Mouse (Mus musculus) kidney, adult 2 months (tissue): Measurements from ENCODE around the gene Prkar1a. TPM values are rescaled to one million over a fixed set of nuclear protein-coding genes. Genes with fewer than 3 reads are reported as not detected.
"Not testable (repeated sequence)": the region's sequence is repeated elsewhere in the genome, so short reads cannot be mapped to it uniquely, and the experiment has no call there.

Source experiments
- DNase-seq: peaks from one replicate; pipeline ENCODE4 v3.0.0; 2021
- H3K27ac ChIP-seq: fragments of 200-500 bp; 2 replicates; pipeline ENCODE4 v1.5.1; 2012; ENCODE audit warnings: low read depth, low read length, control low read depth, inconsistent platforms; ENCODE audit not compliant: insufficient read depth
- H3K27me3 ChIP-seq: fragments of 200-500 bp; replicated peaks from 2 replicates; pipeline ENCODE4 v1.6.1; 2012; ENCODE audit warnings: mild to moderate bottlenecking, moderate library complexity, low read length, inconsistent platforms; ENCODE audit not compliant: control insufficient read depth, insufficient read depth
- H3K36me3 ChIP-seq: fragments of 200-500 bp; 2 replicates; pipeline ENCODE4 v1.6.1; 2012; ENCODE audit warnings: mild to moderate bottlenecking, moderate library complexity, low read length, inconsistent platforms; ENCODE audit not compliant: control insufficient read depth, insufficient read depth
- H3K4me1 ChIP-seq: fragments of 200-500 bp; 2 replicates; pipeline ENCODE4 v1.6.1; 2011; ENCODE audit warnings: low read length; ENCODE audit not compliant: control insufficient read depth, insufficient read depth
- H3K4me3 ChIP-seq: fragments of 200-500 bp; 2 replicates; pipeline ENCODE4 v1.5.1; 2011; ENCODE audit warnings: mild to moderate bottlenecking, low read depth, low read length, control low read depth; ENCODE audit not compliant: insufficient read depth
- CTCF ChIP-seq: fragments of 200-500 bp; conservative IDR thresholded peaks from 2 replicates; pipeline ENCODE4 v1.5.1; 2011; ENCODE audit warnings: low read depth, mild to moderate bottlenecking, control low read depth, low read length, moderate library complexity, mixed read lengths; ENCODE audit not compliant: insufficient read depth, insufficient read length
- POLR2A ChIP-seq: fragments of 200-500 bp; IDR thresholded peaks from one replicate; pipeline ENCODE4 v1.6.1; 2011; ENCODE audit warnings: low read depth, low read length, control low read depth
- WGBS: fragments of 180-500 bp; shearing (Covaris S2); methylation state at CpG from one replicate; pipeline ENCODE4 v1.1.7; 2018; 5-methylcytosine and 5-hydroxymethylcytosine counted together
- polyA plus RNA-seq: library from polyadenylated mRNA; depleted of rRNA; stranded (reverse); fragments of >200 nt; gene quantifications from 2 replicates; pipeline ENCODE4 v1.2.3, GENCODE M21; 2012

Prkar1a gene
- polyA plus RNA-seq, 1 experiment: 102 TPM

- no peak overlapping the region for H3K27ac ChIP-seq
- H3K27me3 ChIP-seq: no peaks in the 10 kb centered on the region
- 67% methylated on average over 7 of the region's 7 CpGs for WGBS
- H3K4me1 ChIP-seq: peaks cover 13% of the 10 kb centered on the region; the same call in 1 of the 2 replicates
- DNase-seq: no peak
- no peak overlapping the region for H3K4me3 ChIP-seq
- H3K36me3 ChIP-seq: no peaks in the 10 kb centered on the region
- no peak for TF ChIP-seq POLR2A
- no peak for TF ChIP-seq CTCF
Measured at GRCm38 (mm10) chr11:109612871-109613529, 36.2 kb upstream of the Prkar1a start.

GRCm38 (mm10) chr11:109615286-109615685 lies 33.9 kb upstream of the Prkar1a start:
- 76% methylated on average over 9 of the region's 9 CpGs for WGBS
- Histone ChIP-seq H3K27ac (no peak overlapping the region), H3K4me1 (peaks cover 4% of the 10 kb centered on the region; the same call in 1 of the 2 replicates), H3K36me3 (no peaks in the 10 kb centered on the region), H3K27me3 (no peaks in the 10 kb centered on the region), H3K4me3 (no peak overlapping the region)
- no peak for DNase-seq
- TF ChIP-seq POLR2A (no peak), CTCF (no peak)

GRCm38 (mm10) chr11:109616352-109616751 lies 32.9 kb upstream of the Prkar1a start:
- no peaks in the 10 kb centered on the region for H3K27me3 ChIP-seq
- no peak for TF ChIP-seq CTCF
- no peak for TF ChIP-seq POLR2A
- H3K36me3 ChIP-seq: no peaks in the 10 kb centered on the region
- no peak overlapping the region for H3K4me3 ChIP-seq
- H3K4me1 ChIP-seq: no peaks in the 10 kb centered on the region; the same call in 1 of the 2 replicates
- DNase-seq: no peak
- WGBS: 69% methylated on average over 4 of the region's 4 CpGs
- H3K27ac ChIP-seq: no peak overlapping the region

- 38% methylated on average over 4 of the region's 4 CpGs for WGBS
- Histone ChIP-seq H3K4me1 (no peaks in the 10 kb centered on the region; the same call in 1 of the 2 replicates), H3K4me3 (no peak overlapping the region), H3K27me3 (no peaks in the 10 kb centered on the region), H3K27ac (no peak overlapping the region), H3K36me3 (no peaks in the 10 kb centered on the region)
- peak; percentile 35 for DNase-seq
- no peak for TF ChIP-seq CTCF
- no peak for TF ChIP-seq POLR2A
Measured at GRCm38 (mm10) chr11:109616766-109617165, 32.4 kb upstream of the Prkar1a start.

- H3K36me3 ChIP-seq, H3K27ac ChIP-seq, H3K4me1 ChIP-seq, H3K27me3 ChIP-seq, H3K4me3 ChIP-seq: not testable (repeated sequence)
- peak; percentile 57 for TF ChIP-seq CTCF
- peak; percentile 73 for DNase-seq
- 49% methylated on average over 8 of the region's 8 CpGs for WGBS
Measured at GRCm38 (mm10) chr11:109619055-109619454, 30.1 kb upstream of the Prkar1a start.

GRCm38 (mm10) chr11:109620356-109620755 lies 28.8 kb upstream of the Prkar1a start:
- Histone ChIP-seq H3K27me3 (no peaks in the 10 kb centered on the region), H3K4me1 (peaks cover 3% of the 10 kb centered on the region; the same call in 1 of the 2 replicates), H3K27ac (no peak overlapping the region), H3K4me3 (no peak overlapping the region), H3K36me3 (no peaks in the 10 kb centered on the region)
- TF ChIP-seq CTCF (no peak), POLR2A (no peak)
- DNase-seq: no peak
- 79% methylated on average over 6 of the region's 6 CpGs for WGBS

- no peak for TF ChIP-seq POLR2A
- TF ChIP-seq CTCF: peak; percentile 29; the same call in 1 of the 2 replicates
- Histone ChIP-seq H3K27ac (no peak overlapping the region), H3K27me3 (no peaks in the 10 kb centered on the region), H3K4me3 (no peak overlapping the region), H3K4me1 (peaks cover 3% of the 10 kb centered on the region; the same call in 1 of the 2 replicates), H3K36me3 (no peaks in the 10 kb centered on the region)
- 13% methylated on average over 2 of the region's 2 CpGs for WGBS
- peak; percentile 59 for DNase-seq
Measured at GRCm38 (mm10) chr11:109621183-109621582, 28.0 kb upstream of the Prkar1a start.
